Mouse (Mus musculus) intestine, embryonic 14.5 days (tissue): ENCODE data around the gene Lrrc7. TPM values are rescaled to one million over a fixed set of nuclear protein-coding genes. Genes with fewer than 3 reads are reported as not detected.

Source experiments
- ATAC-seq: fragments of 200-750 bp; cut with Nextera tagmentation; replicated peaks from 2 replicates; pipeline ENCODE4 v1.8.0; 2017; ENCODE audit warnings: low read depth, moderate number of reproducible peaks, moderate TSS enrichment, moderate library complexity; ENCODE audit not compliant: low FRiP score, low TSS enrichment
- DNase-seq: peaks from one replicate; pipeline ENCODE4 v3.0.0-alpha.2; 2018; ENCODE audit warnings: low spot score
- H3K27ac ChIP-seq: fragments of 300-500 bp; sonication (generic); 2 replicates; pipeline ENCODE4 v1.5.1; 2014; ENCODE audit warnings: low read depth, mild to moderate bottlenecking, control low read depth
- H3K27me3 ChIP-seq: fragments of 300-500 bp; sonication (generic); replicated peaks from 2 replicates; pipeline ENCODE4 v1.6.1; 2014; ENCODE audit warnings: low read length, control low read depth; ENCODE audit not compliant: control insufficient read depth, insufficient read depth
- H3K36me3 ChIP-seq: fragments of 300-500 bp; sonication (generic); 2 replicates; pipeline ENCODE4 v1.6.1; 2014; ENCODE audit warnings: low read length, control low read depth; ENCODE audit not compliant: control insufficient read depth, insufficient read depth
- H3K4me1 ChIP-seq: fragments of 300-500 bp; sonication (generic); replicated peaks from 2 replicates; pipeline ENCODE4 v1.6.1; 2014; ENCODE audit warnings: low read length, control low read depth, mixed read lengths; ENCODE audit not compliant: control insufficient read depth, insufficient read depth
- H3K4me2 ChIP-seq: fragments of 300-500 bp; sonication (generic); 2 replicates; pipeline ENCODE4 v1.6.1; 2014; ENCODE audit warnings: low read length
- H3K4me3 ChIP-seq: fragments of 300-500 bp; sonication (generic); 2 replicates; pipeline ENCODE4 v1.5.1; 2014; ENCODE audit warnings: low read depth, low read length, control low read depth, mixed read lengths
- H3K9ac ChIP-seq: fragments of 300-500 bp; sonication (generic); 2 replicates; pipeline ENCODE4 v1.6.1; 2014; ENCODE audit warnings: mild to moderate bottlenecking, low read length
- H3K9me3 ChIP-seq: fragments of 300-500 bp; sonication (generic); 2 replicates; pipeline ENCODE4 v1.6.1; 2016; ENCODE audit warnings: low read length, control low read depth; ENCODE audit not compliant: control insufficient read depth
- WGBS: fragments of 180-500 bp; shearing (Covaris S2); extraction: QIAGEN DNeasy Blood & Tissue Kit; methylation state at CpG from one replicate; pipeline ENCODE4 v1.1.7; 2014; 5-methylcytosine and 5-hydroxymethylcytosine counted together
- polyA plus RNA-seq: library from polyadenylated mRNA; unstranded; fragments of >200 nt; fragmentation: Nextera tagmentation; extraction: Ambion mirVana; gene quantifications from 2 replicates; pipeline ENCODE4 v1.2.1, GENCODE M21; 2014

The Lrrc7 gene
- polyA plus RNA-seq, 1 experiment from 2014 or later, result 3.3 TPM

DNA sequence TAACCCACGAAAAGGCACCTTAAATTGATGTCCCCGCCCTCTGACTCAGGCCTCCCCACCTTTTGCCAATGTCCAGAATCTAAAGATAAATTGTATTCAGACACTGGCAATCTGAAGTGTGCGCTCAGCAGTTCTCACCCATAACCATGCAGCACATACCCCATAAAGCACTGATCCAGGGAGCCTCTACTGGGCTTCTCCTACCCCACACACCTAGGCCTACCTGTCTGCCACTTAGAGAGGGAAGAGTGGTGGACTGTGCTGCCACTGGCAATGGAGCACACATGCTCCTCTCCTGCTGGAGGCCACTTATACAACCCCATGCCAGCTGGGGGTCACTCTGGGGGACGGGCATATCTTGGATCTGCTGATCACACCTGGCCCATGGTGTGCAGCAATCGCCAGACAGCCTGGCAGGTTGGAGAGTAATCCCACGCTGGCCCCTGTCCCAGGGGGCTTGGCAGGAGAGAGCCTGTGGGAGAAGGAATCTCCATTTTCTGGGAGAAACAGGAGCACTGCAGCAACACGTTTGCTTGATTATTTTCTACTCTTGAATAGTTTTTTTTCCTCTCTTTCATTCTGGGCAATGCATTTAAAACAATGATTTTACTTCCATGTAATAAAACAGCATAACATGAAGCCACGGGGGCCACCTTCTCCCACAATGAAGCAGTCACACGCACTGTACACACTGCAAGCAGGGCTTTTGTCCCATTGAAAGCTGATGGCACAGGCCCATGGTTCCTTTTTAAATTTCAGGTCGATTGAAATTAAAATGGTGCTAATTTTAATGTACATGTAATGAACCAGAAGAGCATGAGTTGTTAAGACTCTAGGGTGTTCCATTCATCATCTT, 386.9 kb downstream of the Lrrc7 start:
- no peaks in the 10 kb centered on the region for H3K36me3 ChIP-seq
- WGBS, result 79% methylated on average over 10 of the region's 10 CpGs
- H3K4me2 ChIP-seq, result no peak overlapping the region
- no peak for ATAC-seq
- no peak overlapping the region for H3K4me3 ChIP-seq
- H3K9ac ChIP-seq, result no peak overlapping the region
- no peaks in the 10 kb centered on the region for H3K9me3 ChIP-seq
- no peak for DNase-seq
- no peaks in the 10 kb centered on the region for H3K27me3 ChIP-seq
- no peak overlapping the region for H3K27ac ChIP-seq
- no peaks in the 10 kb centered on the region for H3K4me1 ChIP-seq

DNA sequence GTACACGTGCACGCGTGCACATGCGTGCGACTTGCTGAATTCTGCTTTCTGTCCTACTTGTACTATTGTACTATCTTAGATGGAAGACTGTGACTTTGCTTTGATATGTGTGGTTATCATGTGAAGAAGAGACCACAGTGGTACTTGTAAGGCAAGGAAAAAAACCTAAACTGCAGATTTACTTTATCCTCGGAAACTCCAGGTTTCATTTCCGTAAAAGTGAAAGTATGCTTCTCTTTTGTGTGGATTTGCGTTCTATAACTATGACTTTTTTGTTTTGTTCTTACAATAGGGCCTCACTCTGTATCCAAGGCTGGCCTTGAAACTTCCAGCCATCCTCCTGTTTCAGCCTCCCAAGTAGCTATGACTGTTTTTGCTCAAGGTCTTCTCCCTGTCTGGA, 392.8 kb downstream of the Lrrc7 start:
- ATAC-seq, result no peak
- H3K4me1 ChIP-seq, result no peaks in the 10 kb centered on the region
- H3K27ac ChIP-seq, result no peak overlapping the region
- no peaks in the 10 kb centered on the region for H3K36me3 ChIP-seq
- no peak for DNase-seq
- no peaks in the 10 kb centered on the region for H3K9me3 ChIP-seq
- no peak overlapping the region for H3K9ac ChIP-seq
- H3K4me3 ChIP-seq, result no peak overlapping the region
- H3K4me2 ChIP-seq, result no peak overlapping the region
- WGBS, result 96% methylated on average over 8 of the region's 8 CpGs
- H3K27me3 ChIP-seq, result no peaks in the 10 kb centered on the region

DNA sequence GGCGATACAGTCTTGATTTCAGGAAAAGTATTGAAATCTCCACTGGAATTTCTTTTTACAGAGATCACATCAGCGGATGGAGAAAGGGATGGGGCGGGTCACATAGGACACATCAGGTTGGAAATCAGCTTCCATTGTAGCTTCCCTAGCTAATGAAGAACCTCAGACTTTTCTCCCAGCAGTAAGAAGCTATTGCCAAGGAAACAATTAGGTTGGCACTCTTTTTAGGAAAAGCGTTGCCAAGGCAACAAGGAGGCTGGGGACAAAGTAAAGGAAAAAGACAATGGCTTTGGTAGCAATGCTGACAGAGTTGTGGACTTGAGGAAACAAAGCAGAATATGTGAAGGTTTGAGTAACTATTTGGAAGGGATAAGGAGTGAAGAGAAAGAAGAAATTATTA, 393.6 kb downstream of the Lrrc7 start:
- no peak for ATAC-seq
- H3K4me2 ChIP-seq, result no peak overlapping the region
- 91% methylated on average over 4 of the region's 4 CpGs for WGBS
- H3K9me3 ChIP-seq, result no peaks in the 10 kb centered on the region
- H3K9ac ChIP-seq, result no peak overlapping the region
- H3K36me3 ChIP-seq, result no peaks in the 10 kb centered on the region
- no peaks in the 10 kb centered on the region for H3K4me1 ChIP-seq
- H3K4me3 ChIP-seq, result no peak overlapping the region
- H3K27me3 ChIP-seq, result no peaks in the 10 kb centered on the region
- H3K27ac ChIP-seq, result no peak overlapping the region
- DNase-seq, result no peak

DNA sequence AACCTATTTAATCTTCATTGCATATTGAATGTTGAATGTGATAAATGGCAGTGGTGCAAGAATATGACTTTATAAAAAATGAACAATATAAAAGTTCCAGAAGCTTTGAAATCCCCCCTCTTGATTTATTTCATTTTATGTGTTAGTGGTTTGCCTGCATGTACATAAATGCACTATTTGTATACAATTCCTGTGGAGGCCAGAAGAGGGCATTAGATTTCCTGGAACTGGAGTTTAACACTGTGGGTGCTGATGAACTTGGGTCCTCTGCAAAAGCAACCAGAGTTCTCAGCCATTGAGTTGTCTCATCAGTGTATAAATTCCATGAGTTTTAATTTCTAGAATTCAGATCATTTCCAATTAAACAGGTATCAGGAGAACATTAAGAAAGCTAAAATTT, 397.0 kb downstream of the Lrrc7 start:
- H3K9me3 ChIP-seq, result no peaks in the 10 kb centered on the region
- no peaks in the 10 kb centered on the region for H3K4me1 ChIP-seq
- H3K4me2 ChIP-seq, result no peak overlapping the region
- no peak overlapping the region for H3K9ac ChIP-seq
- no peak overlapping the region for H3K4me3 ChIP-seq
- ATAC-seq, result no peak
- no peaks in the 10 kb centered on the region for H3K27me3 ChIP-seq
- DNase-seq, result no peak
- no peak overlapping the region for H3K27ac ChIP-seq
- no peaks in the 10 kb centered on the region for H3K36me3 ChIP-seq

DNA sequence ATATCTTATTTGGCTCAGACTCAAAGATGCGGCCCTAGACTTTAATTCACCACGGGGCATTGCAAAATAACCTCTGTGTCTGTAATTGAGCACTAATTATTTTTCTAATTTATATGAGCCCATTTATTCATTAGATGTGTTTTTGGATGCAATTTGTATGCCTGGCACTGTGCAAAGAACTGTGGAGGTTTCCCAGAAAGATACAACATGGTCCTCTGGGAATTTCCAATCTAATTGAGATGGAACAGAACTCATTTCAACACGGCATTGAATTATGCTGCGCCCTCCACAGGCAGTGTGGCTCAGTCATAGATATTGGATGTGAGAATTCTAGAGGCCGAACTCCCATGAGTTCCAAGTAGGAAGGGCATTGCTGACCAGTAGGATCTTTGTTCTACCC, 397.6 kb downstream of the Lrrc7 start:
- Histone ChIP-seq H3K27ac (no peak overlapping the region), H3K27me3 (no peaks in the 10 kb centered on the region), H3K4me1 (no peaks in the 10 kb centered on the region), H3K4me3 (no peak overlapping the region), H3K9me3 (no peaks in the 10 kb centered on the region), H3K36me3 (no peaks in the 10 kb centered on the region), H3K4me2 (no peak overlapping the region), H3K9ac (no peak overlapping the region)
- WGBS, result 85% methylated on average over 5 of the region's 5 CpGs
- DNase-seq, result no peak
- no peak for ATAC-seq

DNA sequence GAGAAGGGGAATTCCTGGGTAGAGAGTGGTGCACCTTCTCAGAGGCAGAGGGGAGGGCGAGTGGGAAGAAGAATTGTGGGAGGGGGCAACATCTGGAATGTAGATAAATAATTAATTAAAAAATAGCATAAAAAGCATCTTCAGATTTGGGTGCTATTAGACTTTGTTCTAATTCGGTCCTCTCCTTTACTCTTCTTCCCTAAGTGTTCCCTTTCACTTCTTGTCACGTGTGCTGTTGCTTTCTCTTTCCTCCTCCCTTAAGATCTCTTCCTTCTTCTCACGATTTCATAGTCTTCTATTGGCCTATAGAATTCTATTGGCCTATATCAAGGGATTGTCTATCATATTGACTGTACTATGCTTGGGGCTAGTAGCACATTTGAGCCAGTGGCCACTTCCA, 398.9 kb downstream of the Lrrc7 start:
- no peaks in the 10 kb centered on the region for H3K27me3 ChIP-seq
- no peaks in the 10 kb centered on the region for H3K4me1 ChIP-seq
- no peak overlapping the region for H3K27ac ChIP-seq
- H3K9me3 ChIP-seq, result no peaks in the 10 kb centered on the region
- H3K36me3 ChIP-seq, result no peaks in the 10 kb centered on the region
- DNase-seq (no peak), ATAC-seq (no peak)
- WGBS, result 85% methylated on average over 4 of the region's 4 CpGs
- H3K4me3 ChIP-seq, result no peak overlapping the region
- H3K9ac ChIP-seq, result no peak overlapping the region
- no peak overlapping the region for H3K4me2 ChIP-seq

DNA sequence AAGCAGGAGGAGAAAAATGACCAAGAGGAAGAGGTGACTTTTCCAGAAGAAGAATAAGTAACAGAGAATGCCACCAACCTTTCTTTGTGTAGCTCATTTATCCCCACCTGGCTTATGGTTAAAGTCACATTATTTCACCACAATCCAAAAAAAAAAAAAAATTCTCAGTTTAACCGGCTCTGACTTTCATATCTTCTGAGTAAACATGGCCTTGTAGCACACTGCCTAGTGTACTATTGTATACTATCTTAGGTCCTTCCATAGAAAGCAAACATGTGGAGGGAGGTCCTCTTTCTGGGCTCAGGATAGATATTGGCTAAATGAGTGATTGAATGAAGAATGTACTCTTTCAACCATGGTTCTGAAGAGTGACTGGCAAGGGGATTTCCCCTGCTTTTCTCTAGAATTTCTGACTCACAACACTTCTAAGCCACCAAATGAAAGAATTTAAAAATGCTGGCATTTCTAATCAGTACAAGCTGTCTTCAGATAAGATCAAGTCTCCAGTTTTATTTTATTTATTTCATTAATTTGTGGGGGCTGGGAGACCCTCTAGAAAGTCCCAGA, 400.0 kb downstream of the Lrrc7 start:
- Histone ChIP-seq H3K27ac (no peak overlapping the region), H3K4me2 (no peak overlapping the region), H3K36me3 (no peaks in the 10 kb centered on the region), H3K4me1 (no peaks in the 10 kb centered on the region), H3K9ac (no peak overlapping the region), H3K9me3 (no peaks in the 10 kb centered on the region), H3K4me3 (no peak overlapping the region), H3K27me3 (no peaks in the 10 kb centered on the region)
- ATAC-seq (no peak), DNase-seq (no peak)
- 64% methylated on average over 1 of the region's 1 CpGs for whole genome bisulfite sequencing

DNA sequence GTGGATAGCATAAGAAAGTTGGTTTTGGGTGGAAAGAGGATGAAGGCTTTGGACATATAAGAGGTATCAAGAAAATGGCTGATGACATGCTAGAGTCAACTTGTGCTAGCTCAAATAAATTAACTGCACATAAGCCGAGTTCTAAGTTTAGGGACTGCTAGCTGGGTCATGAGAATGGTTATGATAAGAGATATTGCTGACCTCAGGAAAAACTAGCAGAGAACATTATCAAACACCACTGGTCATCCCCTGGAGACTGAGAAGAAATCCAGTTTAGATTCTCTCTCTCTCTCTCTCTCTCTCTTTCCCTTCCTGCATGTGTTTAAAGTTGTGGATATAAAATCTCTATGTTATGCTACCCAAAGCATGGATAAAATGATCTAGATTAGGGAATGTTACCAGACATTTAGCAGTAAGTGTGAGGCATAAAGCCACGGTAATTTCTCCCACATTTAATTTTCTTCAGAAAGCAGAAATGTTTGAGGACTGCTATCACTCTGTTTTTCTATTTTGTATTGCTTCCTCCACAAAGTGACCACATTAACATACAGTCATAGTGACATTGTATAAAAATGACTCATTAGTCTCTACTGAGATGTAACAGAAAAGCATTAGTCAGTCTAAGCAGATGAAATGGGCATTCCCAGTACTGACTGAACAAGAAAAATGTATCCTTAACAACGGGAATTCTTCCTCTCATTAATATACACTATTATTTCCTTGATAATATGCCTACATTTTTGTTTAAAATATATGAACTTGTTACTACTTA, 406.3 kb downstream of the Lrrc7 start:
- Histone ChIP-seq H3K9me3 (no peaks in the 10 kb centered on the region), H3K4me3 (no peak overlapping the region), H3K4me1 (no peaks in the 10 kb centered on the region), H3K4me2 (no peak overlapping the region), H3K27me3 (no peaks in the 10 kb centered on the region), H3K9ac (no peak overlapping the region), H3K36me3 (no peaks in the 10 kb centered on the region), H3K27ac (no peak overlapping the region)
- 79% methylated on average over 3 of the region's 3 CpGs for WGBS
- ATAC-seq (no peak), DNase-seq (no peak)
